Mouse (Mus musculus) small intestine, adult 2 months (tissue): Measurements from ENCODE around the gene Usp18.

ENCODE experiments used
- CTCF ChIP-seq: fragments of 200-500 bp; IDR thresholded peaks from 2 replicates; pipeline ENCODE4 v1.5.1; 2012; ENCODE audit warnings: low read depth, mild to moderate bottlenecking, control low read depth, inconsistent platforms, low read length, moderate library complexity, mixed read lengths; ENCODE audit not compliant: insufficient replicate concordance, insufficient read length; ENCODE audit errors: extremely low read depth
- POLR2A ChIP-seq: fragments of 200-500 bp; IDR thresholded peaks from 2 replicates; pipeline ENCODE4 v1.6.1; 2012; ENCODE audit warnings: low read depth, mild to moderate bottlenecking, control low read depth, inconsistent platforms, low read length, moderate library complexity

DNA sequence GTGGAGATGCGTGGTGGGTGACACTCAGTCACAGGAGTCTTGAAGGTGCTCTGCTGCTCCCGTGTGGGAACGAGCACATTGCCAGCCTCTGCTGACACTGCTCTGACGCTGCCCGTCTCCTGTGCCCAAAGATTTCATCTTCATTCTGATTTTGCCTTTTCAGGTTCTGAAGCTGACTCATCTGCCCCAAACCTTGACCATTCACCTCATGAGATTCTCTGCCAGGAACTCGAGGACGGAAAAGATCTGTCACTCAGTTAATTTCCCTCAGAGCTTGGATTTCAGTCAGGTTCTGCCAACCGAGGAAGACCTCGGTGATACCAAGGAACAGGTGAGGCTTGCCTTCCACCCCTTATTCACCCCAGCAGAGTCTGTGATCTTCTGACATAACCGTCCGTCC is 16.8 kb downstream of the Usp18 start:
- TF ChIP-seq CTCF (no peak), POLR2A (no peak)
